Mouse (Mus musculus) B cell, adult 2 months (primary cell): Measurements from ENCODE around the gene Tdrd1.

Experiments
- DNase-seq, 2 experiments: peaks; one replicate each; pipeline ENCODE4 v3.0.0; 2022

Tdrd1 gene

GRCm38 (mm10) chr19:56829267-56829666, 3.3 kb downstream of the Tdrd1 start:
- DNase-seq = no peak

- no peak for DNase-seq
Measured at GRCm38 (mm10) chr19:56830163-56830562, 4.2 kb downstream of the Tdrd1 start.

GRCm38 (mm10) chr19:56835340-56835739, 9.3 kb downstream of the Tdrd1 start:
- no peak for DNase-seq

- DNase-seq = no peak
Measured at GRCm38 (mm10) chr19:56838942-56839706, 13.1 kb downstream of the Tdrd1 start.

- DNase-seq = no peak
Measured at GRCm38 (mm10) chr19:56842974-56843373, 17.0 kb downstream of the Tdrd1 start.

GRCm38 (mm10) chr19:56852590-56852989, 26.6 kb downstream of the Tdrd1 start:
- DNase-seq = no peak

GRCm38 (mm10) chr19:56856455-56856854, 30.4 kb downstream of the Tdrd1 start:
- no peak for DNase-seq

GRCm38 (mm10) chr19:56867701-56868100, 41.7 kb downstream of the Tdrd1 start:
- no peak for DNase-seq

GRCm38 (mm10) chr19:56873816-56874600, 48.0 kb downstream of the Tdrd1 start, which contains the start of gene Vwa2:
Gene Vwa2, plus strand, starts transcription at chr19:56874249.
- no peak for DNase-seq

GRCm38 (mm10) chr19:56874601-56875315, 48.7 kb downstream of the Tdrd1 start:
- DNase-seq = no peak

- DNase-seq = no peak
Measured at GRCm38 (mm10) chr19:56877364-56877763, 51.4 kb downstream of the Tdrd1 start.

GRCm38 (mm10) chr19:56887879-56888278, 61.9 kb downstream of the Tdrd1 start:
- DNase-seq = no peak

- no peak for DNase-seq
Measured at GRCm38 (mm10) chr19:56888654-56889053, 62.6 kb downstream of the Tdrd1 start.

- DNase-seq = no peak
Measured at GRCm38 (mm10) chr19:56891438-56891837, 65.4 kb downstream of the Tdrd1 start.

- no peak for DNase-seq
Measured at GRCm38 (mm10) chr19:56892586-56892985, 66.6 kb downstream of the Tdrd1 start.

GRCm38 (mm10) chr19:56893326-56893725, 67.3 kb downstream of the Tdrd1 start:
- no peak for DNase-seq

- no peak for DNase-seq
Measured at GRCm38 (mm10) chr19:56897654-56898053, 71.6 kb downstream of the Tdrd1 start.

GRCm38 (mm10) chr19:56904095-56904494, 78.1 kb downstream of the Tdrd1 start:
- DNase-seq = no peak

- no peak for DNase-seq
Measured at GRCm38 (mm10) chr19:56905395-56905794, 79.4 kb downstream of the Tdrd1 start.

- no peak for DNase-seq
Measured at GRCm38 (mm10) chr19:56907850-56908249, 81.8 kb downstream of the Tdrd1 start.

GRCm38 (mm10) chr19:56908472-56909270, 82.7 kb downstream of the Tdrd1 start:
- peak; percentile 14 to 27 for DNase-seq

GRCm38 (mm10) chr19:56910561-56910960, 84.6 kb downstream of the Tdrd1 start:
- DNase-seq = no peak

GRCm38 (mm10) chr19:56913761-56914160, 87.8 kb downstream of the Tdrd1 start:
- no peak for DNase-seq
